Mouse (Mus musculus): Measurements from ENCODE around the gene Serinc1.

DNA sequence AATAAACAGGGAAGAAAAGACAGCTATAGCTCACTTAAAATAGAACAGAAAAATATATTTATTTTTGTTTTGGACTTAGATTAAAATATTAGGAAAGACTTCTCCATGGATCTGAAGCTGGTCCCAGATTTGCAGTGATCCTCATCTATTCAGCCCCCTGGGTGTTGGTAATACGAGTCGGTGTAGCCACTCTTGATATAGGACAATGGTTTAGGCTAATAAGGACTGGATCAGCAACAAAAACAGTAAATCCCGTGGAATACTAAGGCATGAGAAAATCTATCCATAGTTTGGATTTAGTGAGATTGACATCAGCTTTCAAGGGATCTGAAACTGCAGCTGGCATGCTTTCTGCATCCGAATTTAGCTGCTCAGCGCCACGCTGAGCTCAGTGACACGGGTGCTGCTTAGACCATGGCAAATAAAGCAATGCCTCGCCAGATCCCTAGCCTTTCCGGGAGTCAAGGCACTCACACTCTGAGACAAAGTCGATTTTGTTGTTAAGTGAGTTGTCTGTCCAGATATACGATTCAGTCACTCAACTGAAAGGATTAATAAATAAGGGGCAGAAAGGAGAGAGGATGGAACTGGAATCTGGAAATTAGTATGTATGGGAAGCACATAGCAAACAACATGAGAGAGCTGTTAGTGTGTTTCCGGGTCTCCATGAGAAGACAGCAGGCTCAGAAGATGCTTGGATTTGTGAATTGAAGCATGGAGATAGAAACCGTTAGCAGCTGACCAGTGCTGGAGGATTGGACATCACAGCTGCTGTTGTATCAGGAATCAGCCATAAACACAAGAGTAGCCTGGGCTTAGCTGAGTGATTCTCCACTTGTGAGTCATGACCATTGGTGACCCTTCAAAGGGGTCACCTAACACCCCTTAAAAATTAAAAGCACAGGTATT, 36.9 kb upstream of the Serinc1 start:
- TF ChIP-seq CTCF (IDR thresholded peaks at IDR 0.05; ENCODE audit: control insufficient read depth, insufficient read depth, insufficient replicate concordance, low read depth, low read length) (no peak), POLR2A (IDR thresholded peaks at IDR 0.05; ENCODE audit: control insufficient read depth, low read depth, low read length) (no peak)
